Mouse (Mus musculus): Measurements from ENCODE around the gene Tcf19. TPM values are rescaled to one million over a fixed set of nuclear protein-coding genes. Genes with fewer than 3 reads are reported as not detected.
"Not testable (repeated sequence)": the region's sequence is repeated elsewhere in the genome, so short reads cannot be mapped to it uniquely, and the experiment has no call there.

Gene Tcf19
- total RNA-seq, 2 experiments from 2014 or later = 11.6 to 13.6 TPM

- no peak for DNase-seq
Measured at GRCm38 (mm10) chr17:35532901-35533300, 16.3 kb upstream of the Tcf19 start, which contains the start of gene Psors1c2. TSS of gene Psors1c2 (plus strand) at chr17:35533201.

GRCm38 (mm10) chr17:35532360-35532759, 15.7 kb upstream of the Tcf19 start:
- no peak for DNase-seq

DNA sequence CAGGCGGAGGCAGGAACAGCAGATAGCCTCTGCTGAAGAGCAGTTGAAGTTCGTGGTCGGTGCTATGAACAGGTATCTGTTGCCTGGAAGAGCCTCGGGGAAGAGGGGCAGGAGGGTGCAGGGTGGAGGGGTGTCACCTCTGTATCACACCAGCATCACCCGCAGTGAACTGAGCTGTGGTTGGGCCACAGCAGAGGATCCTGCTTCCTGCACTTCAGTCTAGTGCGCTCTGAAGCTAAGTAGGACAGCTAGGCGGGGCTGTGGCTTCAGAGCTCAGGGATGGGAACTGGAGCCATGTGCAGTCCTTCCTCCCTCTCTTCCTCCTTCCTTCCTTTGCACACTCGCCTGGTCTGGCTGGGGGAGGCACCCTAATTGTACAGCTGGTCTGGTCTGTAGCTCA, 10.0 kb upstream of the Tcf19 start:
- DNase-seq = no peak

GRCm38 (mm10) chr17:35524354-35524753, 7.7 kb upstream of the Tcf19 start:
- DNase-seq = peak; percentile 29

DNA sequence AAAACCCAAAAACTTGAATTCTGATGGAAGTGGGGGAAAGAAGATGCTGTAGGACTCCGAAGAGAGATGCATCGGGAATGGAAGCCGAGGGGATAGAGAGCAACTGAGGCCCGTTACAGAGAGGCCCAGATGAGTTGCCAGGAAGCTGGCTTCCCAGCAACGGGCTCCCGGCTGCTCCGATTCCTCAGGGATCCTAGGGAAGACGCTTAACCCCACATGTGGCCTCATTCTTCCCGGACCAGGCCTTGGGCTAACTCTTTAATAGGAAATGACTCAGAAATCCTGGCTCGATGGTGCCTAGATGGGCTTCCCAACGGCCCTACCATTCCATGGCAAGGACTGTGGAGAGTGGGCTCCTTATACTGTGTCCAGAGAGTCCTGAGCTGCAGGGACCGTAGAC, 902 bp upstream of the Tcf19 start:
- DNase-seq = no peak

DNA sequence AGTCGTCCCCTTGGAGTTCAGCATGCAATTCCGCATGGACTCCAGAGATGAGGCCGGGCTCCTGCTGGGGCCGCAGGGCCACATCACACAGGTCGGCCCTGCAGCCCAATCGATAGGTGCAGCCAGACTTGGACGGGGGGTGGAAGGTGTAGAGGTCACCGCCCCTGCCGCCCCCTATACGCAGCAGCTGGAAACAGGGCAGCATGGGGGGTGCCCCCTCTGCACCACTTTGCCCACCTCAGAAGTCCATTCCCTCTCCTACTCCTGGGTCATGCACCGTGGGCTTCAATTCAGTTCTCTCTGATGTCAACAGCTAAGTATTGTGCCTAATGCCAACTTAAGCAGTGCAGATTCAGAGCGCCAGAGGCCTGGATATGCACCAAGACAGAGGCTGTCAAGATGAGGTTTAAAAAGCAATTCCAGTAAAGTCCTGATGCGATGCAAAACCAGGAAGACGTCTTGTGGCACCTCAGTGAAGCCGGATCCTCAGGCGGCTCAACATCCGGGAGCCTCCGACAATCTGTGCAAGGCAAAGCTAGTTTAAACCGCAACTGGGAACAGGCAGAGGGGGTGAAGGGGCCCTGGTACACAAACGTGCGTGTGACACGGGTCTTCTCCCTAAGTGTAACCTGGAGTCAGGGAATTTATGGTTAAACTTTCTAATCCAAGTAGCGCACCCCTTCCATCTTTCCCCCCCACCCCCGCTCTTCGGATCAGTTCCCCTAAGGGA, 548 bp downstream of the Tcf19 start:
- no peak for DNase-seq

DNA sequence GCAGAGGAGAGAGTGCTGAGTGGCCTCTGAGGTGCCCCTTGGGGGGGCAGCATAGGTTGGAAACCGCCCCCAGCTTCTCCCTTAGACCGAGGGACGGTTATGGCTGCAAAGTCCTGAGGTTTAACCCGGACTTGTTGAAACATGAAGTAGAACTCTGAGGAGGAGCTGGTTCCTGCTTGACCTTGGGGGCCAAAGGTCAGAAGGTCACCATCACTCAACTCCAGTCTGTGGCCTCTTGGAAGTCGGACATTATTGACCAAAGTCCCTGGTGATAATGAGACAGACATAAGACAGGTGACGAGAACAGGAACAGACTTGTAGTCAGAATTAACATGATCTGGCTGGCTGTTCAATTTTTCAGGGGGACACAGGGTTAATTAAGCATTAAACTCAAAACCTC, 1.9 kb downstream of the Tcf19 start:
- no peak for DNase-seq

DNA sequence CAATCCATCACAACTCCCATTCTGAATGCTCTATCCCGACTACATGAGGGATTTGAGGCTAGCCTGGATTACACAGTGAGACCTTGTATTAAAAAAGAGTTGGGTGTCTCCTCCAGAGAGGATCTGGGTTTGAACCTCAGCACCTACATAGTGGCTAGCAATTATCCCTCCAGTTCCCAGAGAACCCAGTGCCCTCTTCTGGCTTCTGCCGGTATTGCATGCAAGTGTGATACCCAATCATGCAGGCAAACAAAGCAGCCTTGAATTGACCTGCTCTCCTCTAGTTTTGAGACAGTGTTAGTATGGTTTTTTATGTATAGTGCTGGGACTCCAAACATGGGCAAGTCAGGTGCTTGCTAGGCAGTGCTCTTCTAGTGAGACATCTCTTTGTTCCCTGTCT, 2.7 kb downstream of the Tcf19 start:
- peak; percentile 84 for DNase-seq

- no peak for DNase-seq
Measured at GRCm38 (mm10) chr17:35512916-35513626, 3.6 kb downstream of the Tcf19 start.

- no peak for DNase-seq
Measured at GRCm38 (mm10) chr17:35509284-35509683, 7.3 kb downstream of the Tcf19 start.

GRCm38 (mm10) chr17:35508279-35508678, 8.3 kb downstream of the Tcf19 start:
- not testable (repeated sequence) for DNase-seq

GRCm38 (mm10) chr17:35507556-35508260, 8.9 kb downstream of the Tcf19 start:
- no peak for DNase-seq

- no peak for DNase-seq
Measured at GRCm38 (mm10) chr17:35506881-35507280, 9.7 kb downstream of the Tcf19 start.

DNA sequence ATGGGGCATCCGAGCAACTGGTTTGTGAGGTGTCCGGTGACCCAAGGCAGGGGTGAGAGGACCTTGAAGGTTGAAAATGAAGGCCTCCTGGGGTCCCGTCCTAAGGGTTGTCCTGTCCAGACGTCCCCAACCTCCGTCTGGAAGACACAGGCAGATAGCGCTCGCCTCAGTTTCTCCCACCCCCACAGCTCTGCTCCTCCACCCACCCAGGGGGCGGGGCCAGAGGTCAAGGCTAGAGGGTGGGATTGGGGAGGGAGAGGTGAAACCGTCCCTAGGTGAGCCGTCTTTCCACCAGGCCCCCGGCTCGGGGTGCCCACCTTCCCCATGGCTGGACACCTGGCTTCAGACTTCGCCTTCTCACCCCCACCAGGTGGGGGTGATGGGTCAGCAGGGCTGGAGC, 10.8 kb downstream of the Tcf19 start, which contains the start of gene Pou5f1:
TSS of gene Pou5f1 (plus strand) at position 243 of the 400 bp plus-strand sequence.
- DNase-seq = no peak

GRCm38 (mm10) chr17:35504628-35505481, 11.8 kb downstream of the Tcf19 start:
- no peak for DNase-seq

- DNase-seq = no peak
Measured at GRCm38 (mm10) chr17:35503849-35504248, 12.8 kb downstream of the Tcf19 start.

GRCm38 (mm10) chr17:35502762-35503161, 13.9 kb downstream of the Tcf19 start:
- DNase-seq = no peak

DNA sequence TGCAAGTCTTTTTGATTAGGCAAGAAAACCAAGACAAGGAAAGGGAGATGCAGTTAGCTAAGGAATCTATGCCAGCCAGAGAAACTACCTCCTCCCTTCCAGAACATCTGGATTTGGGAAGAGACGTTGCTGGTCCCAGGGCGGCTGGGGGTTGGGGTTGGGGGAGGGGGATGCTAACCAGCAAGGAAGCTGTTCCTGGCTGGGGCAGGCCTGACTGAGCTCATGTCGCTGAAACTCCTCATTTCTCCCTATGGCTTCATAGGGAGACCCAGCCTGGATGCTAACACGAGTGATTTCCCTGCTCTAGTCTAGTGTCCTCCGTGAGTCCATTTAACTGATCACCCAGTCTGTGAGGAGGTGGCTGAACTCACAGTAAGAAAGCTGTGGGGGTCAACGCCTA, 14.4 kb downstream of the Tcf19 start:
- DNase-seq = no peak

DNA sequence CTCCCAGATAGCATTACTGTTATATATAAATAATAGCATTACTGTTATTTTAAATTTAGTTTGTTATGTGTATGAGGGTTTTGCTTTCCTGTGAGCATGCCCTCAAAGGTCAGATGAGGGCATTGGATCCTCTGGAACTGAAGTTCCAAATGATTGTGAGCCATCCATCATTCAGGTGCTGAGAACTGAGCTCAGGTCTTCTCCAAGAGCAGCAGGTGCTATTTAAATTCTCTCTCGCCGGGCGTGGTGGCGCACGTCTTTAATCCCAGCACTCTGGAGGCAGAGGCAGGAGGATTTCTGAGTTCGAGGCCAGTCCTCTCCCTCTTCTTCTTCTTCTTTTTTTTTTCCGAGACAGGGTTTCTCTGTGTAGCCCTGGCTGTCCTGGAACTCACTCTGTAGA, 19.5 kb downstream of the Tcf19 start:
- DNase-seq = no peak

GRCm38 (mm10) chr17:35490320-35490719, 26.3 kb downstream of the Tcf19 start:
- DNase-seq = no peak

DNA sequence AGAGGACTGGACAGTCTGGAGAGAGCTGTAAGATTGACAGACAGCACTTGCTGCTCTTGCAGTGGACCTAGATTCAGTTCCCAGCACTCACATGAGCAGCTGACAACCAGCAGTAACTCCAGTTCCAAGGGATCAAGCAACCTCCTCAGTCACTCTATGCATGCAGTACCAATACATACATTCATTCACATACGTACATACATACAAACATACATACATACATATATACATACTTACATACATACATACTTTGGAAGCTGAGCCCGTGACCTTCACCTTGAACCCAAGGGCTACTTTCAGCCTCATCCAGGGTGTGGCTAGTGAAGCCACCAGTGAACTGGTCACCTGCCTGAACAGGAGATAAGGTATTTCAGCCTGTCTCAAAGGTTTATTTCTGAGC, 28.6 kb downstream of the Tcf19 start:
- DNase-seq = no peak

DNA sequence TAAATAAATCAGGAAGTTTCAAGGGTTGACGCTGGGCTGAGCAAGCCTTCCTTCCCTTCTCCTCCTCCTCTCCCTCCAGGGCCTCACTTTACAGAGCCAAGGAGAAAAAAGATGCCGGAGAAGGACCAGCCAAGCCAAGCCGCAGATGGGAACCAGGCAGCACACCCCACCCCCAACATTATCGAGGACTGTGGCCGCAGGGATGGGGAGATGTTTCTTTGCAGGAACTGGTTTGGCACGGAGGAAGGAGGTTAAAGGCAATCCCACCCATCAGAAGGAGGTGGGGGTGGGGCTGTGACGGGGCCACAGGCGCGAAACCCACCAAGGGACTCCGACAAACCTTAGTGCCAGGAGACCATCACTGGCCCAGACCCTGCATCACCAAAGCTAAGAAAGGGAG, 29.9 kb downstream of the Tcf19 start:
- DNase-seq = no peak
